Mouse (Mus musculus) spleen, embryonic (tissue): Measurements from ENCODE around the gene Scfd2.

Experiments used
- CTCF ChIA-PET: fragments of 350-600 bp; sonication (Branson Sonifier 250); formaldehyde crosslinking; loops from one replicate; lab custom pipeline; 2022; lab: Charles Lee

Gene Scfd2

DNA sequence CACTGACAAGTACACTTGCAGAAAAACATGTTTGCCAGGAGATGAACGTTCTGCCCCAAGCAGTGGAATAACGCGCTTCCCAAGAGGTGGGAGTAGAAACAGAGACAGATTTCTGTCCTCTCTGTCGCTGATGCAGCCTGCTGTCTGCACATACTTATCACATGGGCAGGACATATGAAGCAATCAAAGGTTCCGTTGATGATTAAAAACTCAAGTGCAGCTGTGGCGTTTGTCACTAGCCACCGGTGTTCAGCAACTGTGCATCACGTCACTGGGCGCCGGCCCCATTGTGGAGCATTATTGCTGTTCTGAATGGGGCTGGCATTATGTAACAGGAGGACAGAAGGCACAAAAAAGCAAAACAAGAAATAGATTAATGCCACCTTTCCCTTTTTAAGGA lies 348.4 kb downstream of the Scfd2 start:
- CTCF ChIA-PET = no interaction called here

DNA sequence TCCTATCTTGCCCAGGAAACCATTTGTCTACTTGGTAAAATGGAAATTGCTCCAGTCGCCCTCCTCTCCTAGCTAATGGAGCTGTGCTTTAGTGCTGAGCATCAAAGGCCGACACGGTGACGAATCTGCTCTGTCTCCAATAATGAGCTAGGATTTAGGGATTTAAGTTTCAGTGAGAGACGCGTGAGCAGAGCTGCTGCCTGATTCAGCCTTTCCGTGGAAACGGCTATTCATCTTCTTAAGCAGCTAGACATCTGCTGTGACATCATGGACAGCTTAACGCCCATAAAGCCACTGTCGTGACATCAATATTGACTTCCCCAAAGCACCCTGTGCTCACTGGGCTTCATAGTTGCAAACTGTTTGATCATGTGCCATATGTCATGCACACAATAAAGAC lies 351.3 kb downstream of the Scfd2 start:
- CTCF ChIA-PET = no interaction called here

DNA sequence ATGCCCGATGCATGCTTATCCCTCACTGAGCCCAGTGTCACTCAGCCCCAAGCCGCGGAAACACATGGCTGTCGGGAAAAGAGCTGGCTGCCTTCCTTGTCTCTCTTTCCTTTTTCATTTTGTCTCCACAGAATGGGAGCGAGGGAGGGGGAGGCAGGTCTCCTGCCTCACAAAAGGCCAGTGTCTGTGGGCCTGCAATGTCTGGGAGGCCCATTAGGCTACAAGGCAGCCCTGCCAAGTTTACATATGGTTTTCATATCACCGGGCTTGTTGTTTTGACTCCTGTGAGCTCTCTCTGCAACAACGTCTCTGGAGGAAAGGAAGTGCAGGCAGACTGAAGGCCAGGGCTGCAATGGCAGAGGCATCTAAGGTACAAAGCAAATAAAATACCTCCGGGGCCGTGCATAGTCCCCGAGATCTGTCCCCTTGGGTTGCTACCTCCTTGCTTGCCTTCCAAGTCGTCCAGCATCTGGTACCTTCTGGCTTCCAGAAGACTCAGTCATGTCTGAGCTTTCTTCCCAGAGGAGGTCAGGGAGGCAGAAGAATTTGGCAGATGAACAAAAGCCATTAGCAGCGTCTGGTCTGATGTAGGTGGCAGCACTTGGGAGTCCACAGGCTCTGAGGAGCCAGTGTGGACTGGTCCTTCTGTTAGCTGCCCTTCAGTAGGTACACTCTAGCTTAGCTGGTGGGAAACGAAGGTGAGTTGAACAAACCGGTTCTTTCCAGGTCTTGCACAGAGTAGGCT lies 355.9 kb downstream of the Scfd2 start:
- CTCF ChIA-PET = no interaction called here

DNA sequence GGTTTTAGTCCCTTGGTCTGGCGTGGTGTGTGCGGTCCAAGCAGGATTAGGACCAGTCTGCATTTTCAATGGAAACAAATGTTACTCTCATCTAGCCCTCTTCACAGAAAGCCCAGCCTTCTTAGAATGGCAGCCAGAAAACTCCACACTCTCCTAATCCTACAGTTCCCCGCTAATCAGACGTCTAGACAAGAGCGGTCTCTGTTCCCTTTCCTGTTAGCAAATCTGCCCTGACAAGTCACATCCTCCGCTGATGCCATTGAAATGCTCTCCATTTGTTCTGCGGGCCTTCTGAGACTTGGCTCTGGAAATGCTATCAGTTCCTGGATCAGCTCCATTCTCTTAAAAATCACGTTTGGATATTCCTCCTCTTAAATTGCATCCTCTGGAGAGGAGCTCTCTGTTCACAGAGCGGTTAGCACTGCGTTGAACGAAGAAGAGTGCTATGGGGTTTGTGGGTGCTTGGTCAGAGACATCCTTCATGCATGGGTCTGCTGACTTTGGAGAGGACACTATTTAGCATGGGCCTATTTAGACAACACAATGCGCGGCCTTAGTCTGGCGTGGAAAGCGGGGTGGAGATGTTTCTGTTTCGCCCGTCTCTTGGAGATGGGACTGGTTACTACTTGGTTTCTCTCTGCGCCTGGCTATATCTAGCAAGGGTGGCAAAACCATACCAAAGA lies 358.3 kb downstream of the Scfd2 start:
- CTCF ChIA-PET = no interaction called here

DNA sequence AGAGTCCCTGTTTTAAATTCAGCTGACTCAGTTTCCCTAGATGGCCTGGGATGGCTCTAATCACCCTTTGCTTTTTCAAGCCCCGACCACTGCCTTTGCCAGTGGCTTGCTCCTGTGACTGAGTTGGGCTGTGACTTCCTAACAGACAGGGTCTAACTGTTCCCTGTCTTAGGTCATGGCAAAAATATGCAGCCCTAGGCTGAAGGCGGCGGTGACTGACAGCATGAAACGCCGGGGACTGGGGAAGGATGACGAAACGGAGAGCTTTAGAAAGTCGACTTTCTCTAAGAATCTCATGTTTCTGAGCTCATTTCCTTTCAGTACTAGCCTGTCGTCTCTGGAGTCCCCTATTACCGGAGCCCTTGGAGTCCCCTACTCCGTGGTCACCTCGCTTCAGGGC lies 359.4 kb downstream of the Scfd2 start:
- CTCF ChIA-PET = no interaction called here

DNA sequence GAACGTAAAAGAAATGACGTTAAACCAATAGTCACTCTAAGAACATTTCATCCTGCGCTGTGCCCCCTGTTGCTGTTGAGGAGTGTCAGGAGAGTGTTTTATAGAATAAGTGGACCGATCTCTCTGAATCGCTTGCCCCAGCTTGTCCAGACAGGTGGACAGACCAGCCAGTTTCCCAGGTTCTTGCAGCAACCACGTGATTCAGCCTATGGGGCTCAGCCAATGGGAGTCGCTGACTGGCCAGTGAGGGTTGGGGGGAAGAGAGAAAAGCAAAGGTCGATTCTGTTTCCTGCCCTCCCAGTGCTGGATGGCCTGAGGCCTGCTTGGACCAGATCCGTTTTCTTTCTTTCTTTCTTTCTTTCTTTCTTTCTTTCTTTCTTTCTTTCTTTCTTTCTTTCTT lies 359.8 kb downstream of the Scfd2 start:
- CTCF ChIA-PET = no interaction called here

DNA sequence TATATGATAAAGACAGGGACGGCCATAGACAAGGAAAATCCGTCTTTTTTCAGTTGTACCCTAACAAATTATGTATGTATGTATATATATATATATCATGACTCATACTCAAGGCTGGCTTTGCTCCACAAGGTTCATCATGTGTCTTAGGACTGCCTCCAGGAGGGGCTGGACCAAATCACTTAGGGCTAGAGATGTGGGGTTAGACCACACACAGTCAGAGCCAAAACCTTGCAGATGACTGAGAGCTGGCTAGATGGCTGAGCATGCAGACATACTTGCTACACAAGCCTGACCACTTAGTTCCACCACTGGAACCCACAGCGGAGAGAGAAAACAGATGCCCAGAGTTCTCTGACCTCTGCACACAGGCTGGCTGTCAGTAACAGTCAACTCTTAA lies 363.5 kb downstream of the Scfd2 start:
- CTCF ChIA-PET = no interaction called here

DNA sequence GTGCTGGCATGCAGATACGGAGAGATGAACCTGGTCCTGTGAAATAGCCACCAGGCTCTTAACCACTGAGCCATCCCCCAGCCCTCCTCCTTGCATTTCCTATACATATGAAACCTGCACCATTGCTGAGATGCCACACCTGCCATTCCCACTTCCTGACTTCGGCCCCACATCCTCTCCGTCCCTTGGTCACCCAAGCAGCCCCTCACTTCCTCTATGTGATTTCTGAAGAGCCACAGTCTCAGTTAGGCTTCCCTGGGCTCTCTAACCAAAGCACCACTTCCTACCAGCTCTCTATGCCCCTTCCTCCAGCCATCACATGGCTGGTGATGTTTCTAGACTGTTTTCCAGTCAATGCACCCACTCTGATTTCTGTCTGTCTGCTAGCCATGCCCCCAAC lies 364.9 kb downstream of the Scfd2 start:
- CTCF ChIA-PET = no interaction called here

DNA sequence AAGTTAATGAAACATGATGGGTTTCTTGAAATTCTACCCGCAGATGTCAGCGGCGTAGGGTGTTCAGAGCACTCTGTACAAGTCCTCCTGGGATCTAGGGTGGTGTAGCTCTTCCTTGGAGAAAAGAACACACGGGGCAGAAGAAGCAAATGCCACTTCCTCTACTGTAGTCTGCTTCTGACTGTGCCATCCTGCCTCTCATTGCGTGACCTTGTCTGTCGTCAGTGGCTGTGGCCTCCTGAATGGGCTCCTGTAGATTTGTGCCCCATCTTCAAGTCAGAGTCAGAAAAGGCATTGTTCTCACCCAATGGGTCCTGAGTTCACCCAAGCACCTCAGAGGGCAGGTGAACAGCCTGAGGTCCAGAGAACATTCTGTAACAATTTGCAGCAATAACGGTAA lies 367.0 kb downstream of the Scfd2 start:
- CTCF ChIA-PET = no interaction called here

DNA sequence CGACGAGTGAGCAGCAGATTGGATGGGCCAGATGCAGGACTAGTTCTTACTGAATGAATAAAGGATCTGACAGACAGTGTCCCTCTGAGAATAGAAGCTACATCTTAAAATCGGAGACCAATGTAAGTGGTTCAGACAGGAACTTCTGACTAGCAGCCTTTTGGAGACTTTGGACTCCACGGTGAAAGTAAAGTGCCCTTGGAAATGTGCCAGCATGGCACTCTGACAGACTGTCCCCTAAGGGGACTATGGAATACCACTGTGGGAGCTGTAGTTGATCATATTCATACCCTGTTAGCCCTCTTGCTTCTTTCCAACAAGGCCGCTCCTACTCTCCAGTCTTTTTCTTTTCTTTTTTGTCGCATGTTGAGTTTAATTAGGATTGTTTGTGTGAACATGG lies 368.4 kb downstream of the Scfd2 start:
- CTCF ChIA-PET = no interaction called here

DNA sequence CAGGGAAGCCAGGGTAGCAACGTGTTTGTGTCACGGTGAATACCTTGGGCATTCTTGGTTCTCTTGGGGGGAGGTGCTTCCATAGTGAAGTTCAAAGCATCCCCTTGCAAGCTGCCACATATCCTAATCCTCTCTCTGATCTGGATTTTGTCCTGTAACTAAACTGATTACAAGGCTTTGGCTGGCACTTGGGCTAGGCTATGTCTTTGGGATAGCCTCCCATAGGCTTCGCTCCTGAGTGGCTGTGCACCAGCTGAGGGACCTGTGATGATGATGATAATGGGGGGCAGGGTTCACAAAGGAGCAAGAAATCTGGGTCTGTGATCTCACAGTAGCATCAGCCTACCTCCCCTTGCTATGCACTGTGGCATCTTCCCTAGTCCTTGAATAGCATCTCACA lies 369.5 kb downstream of the Scfd2 start:
- CTCF ChIA-PET = no interaction called here

DNA sequence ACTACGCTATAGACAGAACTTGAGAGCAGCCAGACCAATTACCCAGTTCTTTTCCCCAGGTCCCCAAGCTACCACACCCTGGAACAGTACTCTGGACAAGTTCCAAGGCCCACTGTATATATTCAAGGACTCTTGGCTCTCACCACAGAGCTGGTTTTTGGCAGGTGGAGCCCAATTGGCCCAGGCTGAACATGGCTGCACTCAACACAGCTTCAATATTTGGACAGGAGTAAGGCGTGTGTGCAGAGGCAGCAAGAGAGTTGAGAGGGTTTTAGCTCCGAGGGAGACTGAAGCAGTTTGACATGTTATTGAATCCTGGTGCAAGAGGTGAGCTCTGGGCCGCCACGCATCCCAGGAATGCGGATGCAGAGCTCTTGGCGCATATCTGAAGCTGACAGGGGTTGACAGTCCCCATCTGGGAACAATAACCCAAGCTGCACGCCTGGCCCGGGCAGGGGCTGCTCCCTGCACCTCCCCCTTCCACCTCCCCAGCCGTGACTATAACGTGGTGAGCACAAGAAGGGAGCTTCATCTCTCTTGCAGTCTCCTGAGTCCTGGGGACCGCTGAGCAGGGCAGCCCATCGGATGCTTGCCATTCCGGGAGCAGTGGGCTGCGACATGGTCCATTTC lies 370.1 kb downstream of the Scfd2 start:
- CTCF ChIA-PET = no interaction called here

DNA sequence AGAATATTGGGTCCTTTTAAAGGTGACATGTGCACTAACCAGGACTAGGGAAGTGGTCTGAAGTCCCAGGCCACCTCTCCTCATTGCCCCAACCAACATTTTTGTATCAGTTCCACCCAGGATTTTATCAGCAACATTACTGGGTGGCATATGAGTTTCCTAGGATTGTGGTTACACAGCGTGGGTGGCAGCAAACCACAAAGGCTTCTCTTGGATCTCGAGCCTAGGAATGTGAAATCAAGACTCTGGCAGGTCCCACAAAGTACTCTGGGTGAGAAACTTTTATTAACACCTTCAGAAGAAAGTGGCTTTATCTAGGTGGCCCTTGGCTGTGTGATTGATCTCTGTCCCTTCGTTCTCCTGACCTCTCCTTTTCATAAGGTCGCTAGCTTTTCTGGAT lies 371.2 kb downstream of the Scfd2 start:
- CTCF ChIA-PET = no interaction called here

DNA sequence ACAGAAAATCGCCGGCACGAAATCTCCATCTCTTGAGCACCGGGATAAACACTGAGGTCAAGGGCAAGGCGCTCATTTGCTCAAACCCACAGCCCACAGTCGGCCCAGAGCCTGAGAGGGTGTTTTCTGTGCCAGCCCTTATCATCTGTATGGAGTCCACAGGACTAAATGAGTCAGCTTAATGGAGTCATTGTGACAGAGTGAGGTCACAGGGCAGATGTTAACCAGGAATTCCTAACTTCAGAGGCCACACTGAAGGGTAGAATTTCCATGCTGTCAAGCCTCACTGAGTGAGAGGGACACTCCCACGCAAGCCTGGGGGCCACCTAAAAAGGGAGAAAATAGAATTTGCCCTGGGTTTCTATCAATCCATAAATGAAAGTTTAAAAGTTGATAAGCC lies 371.7 kb downstream of the Scfd2 start:
- CTCF ChIA-PET = no interaction called here

DNA sequence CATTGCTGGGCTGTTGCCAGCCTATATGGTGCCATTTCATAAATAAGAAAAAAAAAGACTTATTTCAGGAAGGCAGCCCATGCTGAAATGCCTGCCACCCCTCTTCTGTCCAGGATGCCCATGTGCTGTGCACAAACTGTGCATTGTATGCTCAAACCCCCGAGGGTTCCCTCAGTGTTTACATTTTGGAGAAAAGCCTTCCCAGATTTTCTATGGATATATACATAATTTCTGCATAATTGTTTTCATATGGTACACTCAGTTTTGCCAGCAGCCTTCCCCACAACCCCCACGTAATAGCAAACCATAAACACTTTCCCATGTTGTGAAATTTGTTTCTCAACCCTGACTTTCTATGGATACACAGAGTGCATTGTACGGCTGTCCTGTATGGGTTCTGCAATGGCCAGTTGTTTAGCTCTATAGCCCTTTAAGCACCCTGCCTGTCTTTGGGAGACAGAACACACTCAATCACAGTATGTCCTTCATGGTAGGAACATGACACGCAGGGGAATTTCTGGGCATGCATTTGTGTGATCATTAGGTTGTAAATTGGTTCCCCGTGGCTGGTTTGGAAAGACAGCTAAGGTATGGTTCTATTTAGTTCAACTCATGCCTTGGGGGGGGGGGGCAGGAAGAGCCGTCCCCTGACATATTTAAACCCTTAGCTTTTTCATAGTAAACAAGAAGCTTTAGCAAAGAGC lies 372.5 kb downstream of the Scfd2 start:
- CTCF ChIA-PET = no interaction called here

DNA sequence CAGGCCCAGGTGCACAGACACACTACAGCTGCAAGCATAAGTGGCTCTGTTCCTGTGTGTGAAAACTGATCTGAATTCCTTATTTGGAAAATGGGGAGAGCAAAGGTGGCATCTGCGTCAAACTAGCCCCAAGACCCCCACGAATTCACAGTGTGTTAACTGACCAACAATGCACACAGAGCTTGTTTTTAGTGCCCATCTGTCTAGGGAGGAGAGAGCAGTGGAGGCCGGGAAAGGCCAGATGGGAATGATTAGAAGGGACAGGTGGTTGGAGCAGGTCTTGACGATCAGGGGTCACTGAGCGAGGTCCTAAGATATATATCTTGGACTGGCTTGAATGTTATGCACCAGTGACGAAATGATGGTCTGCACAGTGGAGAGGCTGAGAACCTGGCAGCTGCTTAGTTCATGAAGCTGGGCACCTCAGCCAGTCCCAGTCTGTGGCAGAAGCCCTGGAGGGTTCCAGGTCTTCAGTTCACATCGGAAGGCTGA lies 375.7 kb downstream of the Scfd2 start:
- CTCF ChIA-PET = no interaction called here
